Mouse (Mus musculus) testis, adult 2 months (tissue): ENCODE results near the gene Nmt1.

Experiments used
- CTCF ChIP-seq: fragments of 200-500 bp; IDR thresholded peaks from 2 replicates; pipeline ENCODE4 v1.5.1; 2012; ENCODE audit warnings: low read depth, mild to moderate bottlenecking, inconsistent platforms, low read length, moderate library complexity; ENCODE audit not compliant: control insufficient read depth, insufficient read depth, insufficient replicate concordance
- POLR2A ChIP-seq: fragments of 200-500 bp; IDR thresholded peaks from 2 replicates; pipeline ENCODE4 v1.6.1; 2012; ENCODE audit warnings: low read depth, mild to moderate bottlenecking, inconsistent platforms, low read length, moderate library complexity; ENCODE audit not compliant: control insufficient read depth

- TF ChIP-seq CTCF (no peak), POLR2A (no peak)
These were observed 77.8 kb downstream of the Nmt1 start for GRCm38 (mm10) chr11:103105810-103106209.
